Mouse (Mus musculus) testis, postnatal 10 days (tissue): ENCODE measurements around the gene Tent4b.
A peak's percentile ranks its signal among the peaks of the same experiment; 100 is the strongest.

ENCODE experiments used
- DNase-seq: peaks from one replicate; pipeline ENCODE4 v3.0.0; 2021; ENCODE audit warnings: low spot score

Tent4b gene

DNA sequence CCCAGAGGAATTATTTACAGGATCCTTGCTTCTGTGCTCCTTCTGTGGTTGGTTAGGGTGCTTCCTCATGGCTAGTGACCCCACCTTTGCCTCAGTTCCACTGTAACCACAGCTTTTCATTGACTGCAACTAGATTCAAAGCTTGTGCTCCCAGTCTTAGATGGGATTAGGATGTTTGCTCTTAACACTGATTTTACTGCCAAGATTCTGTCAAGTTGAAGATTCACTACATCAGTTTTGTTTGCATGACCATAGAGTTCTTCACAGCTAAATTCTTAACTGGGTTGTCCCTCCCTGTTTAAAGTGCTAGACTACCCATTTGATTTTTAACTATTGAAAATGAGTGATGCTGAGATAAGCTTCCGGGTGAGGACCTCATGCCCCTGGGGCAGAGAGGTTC, 29.3 kb downstream of the Tent4b start:
- no peak for DNase-seq

GRCm38 (mm10) chr8:88228800-88229199, 29.8 kb downstream of the Tent4b start:
- DNase-seq = no peak

DNA sequence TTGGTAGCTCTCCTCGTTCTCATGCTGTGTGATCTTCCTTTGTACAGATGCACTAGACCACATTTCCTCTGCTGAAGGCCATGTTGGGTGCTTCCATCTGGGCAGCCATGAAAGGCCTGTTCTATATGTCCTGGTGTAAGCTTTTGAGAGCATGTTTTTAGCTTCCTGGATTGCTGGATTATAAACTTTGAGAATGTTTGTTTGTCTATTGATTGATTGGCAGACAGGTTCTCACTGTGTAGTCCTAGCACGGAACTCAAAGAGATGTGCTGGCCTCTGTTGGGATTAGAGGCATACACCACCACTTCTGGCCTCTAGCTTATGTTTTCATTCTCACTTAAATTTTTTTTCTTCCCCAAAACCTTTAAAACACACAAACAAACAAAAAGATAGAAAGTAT, 37.7 kb downstream of the Tent4b start:
- DNase-seq = no peak

- no peak for DNase-seq
These were observed 38.6 kb downstream of the Tent4b start for GRCm38 (mm10) chr8:88237606-88238005.

DNA sequence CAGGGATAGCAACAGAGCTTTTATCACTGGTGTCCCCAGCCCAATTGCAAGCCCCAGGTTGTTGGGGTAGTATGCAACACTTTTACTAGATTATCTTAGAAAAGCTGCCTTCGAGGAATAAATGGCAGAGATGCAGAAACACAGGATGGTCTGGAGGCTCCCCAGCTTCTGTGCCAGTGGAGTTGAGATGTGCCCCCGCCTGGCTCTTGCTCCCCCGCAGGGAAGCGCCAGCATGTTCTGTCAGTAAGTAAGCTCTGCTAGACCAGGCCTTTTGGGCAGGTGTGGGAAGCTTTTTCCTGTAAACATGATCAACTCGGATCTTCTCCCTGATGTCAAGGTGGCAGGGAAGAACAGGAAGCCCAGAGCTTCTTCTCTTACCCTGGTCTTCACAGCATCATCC, 40.3 kb downstream of the Tent4b start:
- no peak for DNase-seq

- no peak for DNase-seq
These were observed 42.9 kb downstream of the Tent4b start for GRCm38 (mm10) chr8:88241871-88242270.

DNA sequence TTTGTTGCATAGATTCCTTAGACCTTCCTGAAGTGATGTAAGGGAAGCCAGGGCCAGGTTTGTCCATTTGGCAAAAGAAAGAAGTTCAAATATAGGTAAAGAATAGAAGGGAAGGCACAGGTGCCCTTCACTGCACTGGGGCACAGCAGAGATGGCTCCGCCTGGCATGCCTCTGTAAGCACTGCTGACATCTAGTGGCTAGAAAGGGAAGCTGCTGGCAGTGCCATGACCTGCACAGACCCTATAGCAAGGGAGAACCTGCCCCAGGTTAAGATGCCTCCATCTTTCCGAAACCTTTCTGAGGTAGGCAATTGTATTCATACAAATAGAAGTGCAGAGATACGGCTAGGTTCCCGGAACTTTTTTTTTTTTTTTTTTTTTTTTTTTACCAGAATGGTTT, 45.3 kb downstream of the Tent4b start:
- DNase-seq = no peak

DNA sequence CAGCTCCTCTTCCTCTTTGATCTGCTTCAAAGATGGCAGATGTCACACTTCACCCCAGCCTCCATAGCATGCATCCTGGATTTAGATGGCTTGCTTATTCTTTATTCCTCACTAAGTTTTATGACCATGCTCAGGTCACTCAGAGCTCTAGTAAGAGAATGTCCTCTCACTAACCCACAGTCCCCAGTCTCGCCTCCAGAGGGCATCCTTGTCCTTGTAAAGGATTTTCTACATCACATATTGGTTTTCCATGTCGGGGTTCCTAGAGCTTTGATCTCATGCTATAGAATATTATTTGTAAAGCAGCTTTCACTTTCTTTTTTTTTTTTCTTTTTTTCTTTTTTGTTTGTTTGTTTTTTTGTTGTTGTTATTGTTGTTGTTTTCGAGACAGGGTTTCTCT, 53.8 kb downstream of the Tent4b start:
- DNase-seq = peak; percentile 83

- no peak for DNase-seq
These were observed 55.9 kb downstream of the Tent4b start for GRCm38 (mm10) chr8:88254957-88255356.

GRCm38 (mm10) chr8:88258024-88258423, 59.0 kb downstream of the Tent4b start:
- no peak for DNase-seq

- no peak for DNase-seq
These were observed 59.5 kb downstream of the Tent4b start for GRCm38 (mm10) chr8:88258544-88258943.

- DNase-seq = no peak
These were observed 61.5 kb downstream of the Tent4b start for GRCm38 (mm10) chr8:88260466-88260980.

DNA sequence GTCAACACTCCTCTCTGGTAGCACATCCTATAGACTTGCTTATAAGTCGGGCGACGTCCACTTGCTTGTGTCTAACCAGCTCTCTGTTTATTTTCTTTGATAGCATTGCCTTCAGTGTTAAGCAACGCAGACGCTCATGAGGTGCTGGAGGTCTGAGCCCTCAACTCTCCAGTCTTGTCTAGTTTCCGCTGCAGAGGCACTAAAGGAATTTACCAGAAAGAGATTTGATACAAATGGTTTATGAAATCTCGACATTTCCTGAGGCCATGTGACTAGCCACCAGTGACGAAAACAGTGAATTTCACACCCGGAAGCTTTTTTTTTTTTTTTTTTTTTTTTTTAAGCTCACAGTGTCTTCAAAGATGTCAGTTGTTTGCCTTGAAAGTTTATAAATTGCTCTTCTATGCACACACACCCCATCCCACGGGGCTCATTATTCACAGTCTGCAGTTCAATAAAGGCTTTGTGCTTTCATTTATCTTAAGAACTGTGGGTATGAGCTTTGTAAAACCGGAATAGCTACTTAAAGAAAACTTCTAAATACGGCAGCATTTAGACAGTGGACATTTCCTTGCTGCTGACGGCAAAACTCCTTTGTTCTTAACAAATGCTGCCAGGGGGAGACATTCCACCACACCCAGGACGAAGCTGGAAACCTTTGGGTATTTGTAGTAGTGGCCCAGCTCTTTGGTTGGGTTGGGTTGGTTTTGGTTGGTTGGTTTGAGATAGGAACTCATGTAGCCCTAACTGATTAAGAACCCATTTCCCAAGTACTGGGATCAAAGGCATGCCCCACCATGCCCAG, 64.0 kb downstream of the Tent4b start:
- no peak for DNase-seq

GRCm38 (mm10) chr8:88265511-88265910, 66.5 kb downstream of the Tent4b start:
- no peak for DNase-seq

DNA sequence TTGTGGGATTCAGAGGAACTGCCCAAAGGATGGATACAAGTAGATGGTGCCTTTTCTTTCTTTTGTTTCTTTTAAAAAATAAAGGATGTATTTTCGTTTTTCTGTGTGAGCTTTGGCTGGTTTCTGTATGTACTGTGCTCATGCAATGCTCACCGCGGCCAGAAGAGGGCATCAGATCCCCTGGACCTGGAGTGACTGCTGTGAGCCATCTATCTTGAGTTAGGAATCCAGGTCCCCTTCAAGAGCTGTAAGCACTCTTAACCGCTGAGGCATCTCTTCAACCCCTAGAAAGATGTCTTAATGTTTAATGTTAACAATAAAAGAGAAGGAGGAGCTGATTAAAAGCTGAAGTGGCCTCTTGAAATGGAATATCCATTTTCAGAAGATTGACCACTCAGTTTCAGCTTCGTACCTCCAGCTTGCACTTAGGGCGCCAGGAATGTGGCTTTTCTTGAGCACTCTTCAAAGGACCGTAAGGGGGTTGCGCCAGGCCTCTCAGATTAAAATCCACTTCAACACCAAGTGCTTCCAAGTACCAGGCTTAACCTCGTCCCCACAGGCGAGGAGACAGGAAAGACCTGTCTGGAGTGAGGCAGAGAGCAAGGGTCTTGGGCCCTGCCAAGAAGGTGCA, 67.3 kb downstream of the Tent4b start:
- peak; percentile 92 for DNase-seq

DNA sequence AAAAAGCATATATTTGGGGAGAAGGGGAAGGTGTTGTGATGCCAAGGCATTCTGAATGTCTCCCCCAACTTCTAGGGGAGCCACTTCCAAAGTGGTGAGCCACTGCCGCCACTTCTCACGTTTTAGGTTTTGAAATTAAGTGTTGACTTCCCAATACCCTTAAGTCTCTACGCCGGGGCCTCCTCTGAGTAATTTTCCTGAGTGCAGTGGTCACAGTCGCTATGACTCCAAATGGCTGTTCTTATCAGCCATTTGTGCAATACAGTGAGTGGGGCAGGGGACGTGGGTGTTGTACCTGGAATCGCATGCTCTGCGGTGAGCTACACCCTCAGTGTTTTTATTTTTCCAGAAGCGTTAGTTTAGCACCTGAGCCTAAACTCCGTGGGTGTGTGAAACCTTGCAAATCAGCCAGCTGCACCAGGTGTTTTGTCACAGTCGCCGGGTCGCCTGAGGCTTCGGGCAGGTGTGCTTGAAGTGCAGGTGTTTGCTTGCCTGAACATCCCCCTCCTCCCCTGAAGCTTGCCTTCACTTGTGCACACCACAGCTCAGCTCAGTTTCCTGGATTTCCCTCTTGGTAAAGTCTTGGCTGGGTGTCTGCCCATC, 67.9 kb downstream of the Tent4b start:
- no peak for DNase-seq

- no peak for DNase-seq
These were observed 70.3 kb downstream of the Tent4b start for GRCm38 (mm10) chr8:88269107-88269875.

GRCm38 (mm10) chr8:88270086-88270485, 71.1 kb downstream of the Tent4b start:
- DNase-seq = no peak

DNA sequence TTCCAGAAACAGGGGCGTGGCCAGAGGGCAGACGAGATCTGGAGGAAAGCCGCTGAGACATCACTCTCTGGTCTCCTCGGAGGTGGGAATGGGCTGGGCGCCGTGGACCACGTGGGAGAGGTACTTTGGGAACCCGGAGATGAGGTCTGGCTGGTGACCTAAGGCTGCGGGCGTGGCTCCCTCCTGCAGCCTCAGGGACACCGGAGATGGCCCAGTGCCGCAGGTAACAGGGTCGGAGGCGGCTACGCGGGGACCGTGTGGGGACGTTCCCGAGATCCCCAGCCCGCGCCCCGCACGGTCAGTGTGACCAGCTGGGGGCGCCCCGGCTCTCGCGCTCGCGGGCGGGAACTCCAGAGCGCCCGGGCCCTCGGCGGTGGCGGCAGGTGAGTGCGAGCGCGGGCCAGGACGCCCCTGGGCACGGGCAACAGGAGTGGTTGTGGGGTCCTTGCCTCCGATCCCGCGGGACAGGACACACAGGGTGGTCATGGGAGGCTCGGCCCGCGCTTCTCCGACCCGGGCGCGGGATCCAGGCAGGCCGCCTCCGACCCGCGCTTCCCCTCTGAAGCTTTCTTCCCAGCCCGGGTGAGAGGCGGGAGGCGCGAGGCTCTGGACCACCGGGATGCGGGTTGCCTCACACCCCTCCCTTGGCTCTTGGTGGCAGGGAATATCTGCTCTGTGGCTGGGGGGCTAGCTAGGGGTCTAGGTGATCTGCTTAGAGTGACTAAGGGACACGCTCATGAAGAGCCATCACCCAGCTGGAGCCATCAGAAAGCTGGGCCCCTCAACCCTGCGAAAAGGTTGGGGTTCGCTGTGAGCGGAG, 73.4 kb downstream of the Tent4b start, which contains the start of gene Adcy7:
Gene Adcy7 (plus strand): TSS at position 173 of the 820 bp plus-strand sequence.
- DNase-seq = peak; percentile 88

GRCm38 (mm10) chr8:88273051-88273430, 74.0 kb downstream of the Tent4b start:
- DNase-seq = no peak

DNA sequence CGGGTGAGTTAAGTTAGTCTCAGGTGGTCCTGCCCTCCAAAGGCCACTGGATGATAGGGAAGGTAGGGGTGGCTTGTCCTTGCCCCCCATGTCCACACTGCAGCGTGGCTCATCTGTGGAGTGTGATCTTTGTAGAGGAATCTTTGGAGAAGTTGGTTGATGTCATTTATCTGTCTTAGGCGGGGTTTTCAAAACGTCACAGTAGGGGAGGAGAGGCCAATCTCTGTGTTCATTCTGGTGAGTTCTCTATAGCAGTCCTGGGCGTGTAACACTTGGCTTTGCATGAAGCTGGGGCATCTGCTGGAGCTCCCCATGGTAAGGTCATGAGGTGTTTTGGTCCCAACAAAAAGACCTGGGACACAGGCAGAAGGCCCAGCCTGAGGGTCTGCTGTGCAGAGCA, 75.1 kb downstream of the Tent4b start:
- DNase-seq = no peak
